Mouse (Mus musculus): ENCODE data around the gene S100a11.
A peak's percentile ranks its signal among the peaks of the same experiment; 100 is the strongest.
"Not testable (repeated sequence)": the region's sequence is repeated elsewhere in the genome, so short reads cannot be mapped to it uniquely, and the experiment has no call there.

Gene S100a11

DNA sequence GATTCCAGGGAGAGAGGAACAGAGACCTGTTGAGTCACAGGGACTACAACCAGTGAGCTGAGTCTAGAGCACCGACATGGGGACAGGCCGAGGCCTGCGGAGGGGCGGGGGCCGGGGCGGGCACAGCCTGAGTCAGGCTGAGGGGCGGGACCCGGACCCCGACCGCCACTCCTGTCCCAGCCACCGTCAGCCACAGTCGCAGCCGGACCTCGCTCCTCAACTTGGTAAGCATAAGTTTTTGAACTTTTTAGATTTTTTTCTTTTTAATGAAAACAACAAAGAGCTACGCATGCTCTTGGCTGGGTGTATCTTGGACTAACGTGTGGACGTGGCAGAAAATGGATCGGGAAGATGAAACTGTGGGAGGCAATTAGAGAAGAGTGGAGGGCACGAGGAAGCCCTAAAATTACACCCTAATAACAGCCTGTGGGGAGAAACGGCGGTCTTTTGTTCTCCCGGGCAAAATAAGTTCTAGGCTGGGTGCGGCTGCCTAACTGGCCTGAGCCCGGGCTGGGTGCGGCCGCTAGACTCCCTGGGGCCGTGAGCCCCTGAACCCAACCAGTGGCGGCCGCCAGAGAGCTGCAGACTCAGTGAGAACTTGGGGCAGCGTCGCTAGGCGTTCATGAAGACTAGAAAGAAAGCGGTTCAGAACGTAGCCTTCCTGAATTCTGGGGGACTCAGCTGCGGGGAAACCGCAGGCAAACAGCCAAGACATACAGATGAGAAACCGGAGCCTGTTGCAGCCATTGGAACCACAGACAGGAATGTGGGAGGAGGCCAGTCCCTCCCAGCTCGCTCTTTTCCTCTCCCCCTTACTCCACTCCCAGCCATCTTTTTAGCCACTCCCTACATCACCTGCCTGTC is at the start of gene S100a11:
Gene S100a11 (plus strand): TSS at position 159 of the 864 bp plus-strand sequence.
- DNase-seq (ENCODE audit: low read depth, low spot score): no peak

DNA sequence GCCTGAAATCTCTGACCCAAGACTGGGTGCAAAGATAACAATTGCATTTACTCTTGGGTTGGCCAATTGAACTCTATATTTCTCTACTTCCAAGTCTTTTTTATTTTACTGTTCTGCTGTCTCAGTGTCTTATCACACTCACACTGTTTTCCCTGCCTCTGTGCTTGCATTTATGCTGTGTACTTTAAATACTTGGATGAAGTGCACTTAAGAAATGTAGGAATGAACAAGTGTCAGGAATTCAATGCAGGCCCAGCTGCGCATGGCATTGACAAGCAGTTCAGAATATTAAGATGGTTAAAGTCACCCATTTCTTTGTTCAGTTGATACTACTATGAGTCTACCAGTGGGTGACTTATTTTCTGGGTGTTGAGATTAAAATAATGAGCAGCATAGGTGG is 40.2 kb upstream of the S100a11 start:
- no peak for DNase-seq (ENCODE audit: low read depth, low spot score)

DNA sequence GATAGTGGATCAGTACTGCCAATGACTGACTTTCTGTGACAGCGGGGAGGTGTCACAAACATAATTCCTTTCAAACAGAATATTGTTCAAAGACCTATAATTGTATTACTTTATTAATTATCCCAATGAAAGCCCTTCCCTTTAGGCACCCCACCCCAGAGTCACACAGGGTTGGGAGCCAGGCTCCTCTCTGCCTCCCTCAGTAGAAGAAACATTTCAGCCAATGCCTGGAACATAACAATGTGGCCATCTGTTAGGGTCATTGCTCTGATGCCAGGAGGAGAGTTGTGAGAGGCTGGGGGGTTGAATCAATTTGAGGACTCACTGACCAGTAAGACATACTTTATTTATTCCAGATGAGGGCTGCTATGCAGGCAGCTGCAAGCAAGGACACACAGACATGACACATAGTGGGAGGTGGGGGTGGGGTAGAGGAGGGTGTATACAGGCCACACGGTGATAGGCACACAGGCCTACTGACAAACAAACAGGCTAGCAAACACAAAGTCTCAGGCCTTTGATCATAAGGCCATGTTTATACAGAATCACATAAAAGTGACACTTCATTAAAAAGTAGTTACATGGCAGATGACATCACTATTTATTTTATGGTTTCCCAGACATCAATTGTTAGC is 38.2 kb upstream of the S100a11 start:
- DNase-seq (ENCODE audit: low read depth, low spot score): no peak

DNA sequence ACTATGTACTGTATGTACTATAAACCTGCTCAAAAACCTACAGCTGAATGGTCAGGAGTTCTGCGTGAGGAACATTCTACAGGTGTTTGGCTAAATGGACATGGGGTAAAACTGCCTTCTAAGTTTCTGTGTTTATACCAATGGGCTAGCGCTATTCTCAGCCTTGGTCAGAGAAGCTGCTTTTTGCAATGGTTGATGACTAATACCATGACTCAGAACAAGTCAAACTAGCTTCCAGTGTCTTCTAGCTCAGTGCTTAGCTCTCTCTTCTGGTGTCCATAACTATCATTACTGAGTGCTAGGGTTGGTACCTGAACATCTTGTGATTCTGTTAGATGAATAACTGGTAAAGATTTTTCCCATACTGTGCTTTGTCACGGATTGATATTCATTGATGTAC is 34.7 kb upstream of the S100a11 start:
- no peak for DNase-seq (ENCODE audit: low read depth, low spot score)

DNA sequence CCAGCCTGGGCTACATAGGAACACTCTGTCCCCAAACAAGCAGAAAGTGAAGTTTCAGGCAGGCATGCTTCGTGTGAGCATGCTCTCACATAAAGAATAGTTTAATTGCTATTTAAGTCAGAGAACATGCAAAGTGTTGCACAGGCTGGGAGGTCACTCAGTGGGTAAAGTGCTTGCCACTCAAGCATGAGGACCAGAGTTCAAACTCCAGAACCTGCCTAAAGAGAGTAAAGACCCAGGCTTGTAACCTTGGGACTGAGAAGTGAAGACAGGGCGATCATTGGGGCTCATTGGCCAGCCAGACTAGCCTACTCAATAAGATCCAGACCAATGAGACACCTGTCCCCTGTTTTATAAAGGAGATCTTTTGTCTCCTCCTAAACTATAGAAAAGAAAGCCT is 31.7 kb upstream of the S100a11 start:
- no peak for DNase-seq (ENCODE audit: low read depth, low spot score)

DNA sequence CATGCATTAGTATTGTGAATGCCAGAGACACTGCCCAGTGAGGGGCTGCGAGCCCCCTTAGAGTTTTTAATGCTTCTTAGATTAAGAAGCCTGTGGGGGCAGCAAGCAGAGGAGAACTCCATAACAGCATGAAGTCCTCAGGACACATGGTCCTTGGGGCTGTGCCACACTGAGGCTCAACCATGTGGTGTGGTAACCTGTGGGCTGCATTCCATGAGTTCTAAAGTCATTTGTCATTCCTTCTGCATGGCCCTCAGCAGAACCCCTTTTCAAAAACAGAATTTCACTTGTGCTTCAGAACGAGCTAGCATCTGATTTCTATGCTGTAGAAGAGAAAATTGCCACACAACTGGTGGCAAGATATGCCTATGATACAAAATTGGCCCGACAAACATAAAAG is 28.1 kb upstream of the S100a11 start:
- no peak for DNase-seq (ENCODE audit: low read depth, low spot score)

DNA sequence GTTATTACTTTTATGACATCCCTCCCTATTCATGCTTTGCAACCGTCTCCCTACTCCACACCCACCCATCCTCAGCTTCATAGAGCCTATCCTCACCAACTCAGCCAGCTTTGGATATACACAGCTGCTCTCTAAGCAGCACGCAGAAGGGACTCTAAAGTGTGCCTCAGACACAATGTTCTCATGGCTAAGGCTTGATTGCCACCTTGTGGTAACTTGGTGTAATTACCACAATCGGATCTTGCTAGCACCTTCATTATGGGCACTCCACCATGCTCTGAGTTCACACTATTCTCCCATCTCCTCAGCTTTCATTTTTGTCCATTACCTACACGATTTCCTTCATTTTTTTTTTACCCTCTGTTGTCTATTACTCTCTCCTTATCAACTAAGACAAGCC is 26.3 kb upstream of the S100a11 start:
- DNase-seq (ENCODE audit: low read depth, low spot score): peak; percentile 63

DNA sequence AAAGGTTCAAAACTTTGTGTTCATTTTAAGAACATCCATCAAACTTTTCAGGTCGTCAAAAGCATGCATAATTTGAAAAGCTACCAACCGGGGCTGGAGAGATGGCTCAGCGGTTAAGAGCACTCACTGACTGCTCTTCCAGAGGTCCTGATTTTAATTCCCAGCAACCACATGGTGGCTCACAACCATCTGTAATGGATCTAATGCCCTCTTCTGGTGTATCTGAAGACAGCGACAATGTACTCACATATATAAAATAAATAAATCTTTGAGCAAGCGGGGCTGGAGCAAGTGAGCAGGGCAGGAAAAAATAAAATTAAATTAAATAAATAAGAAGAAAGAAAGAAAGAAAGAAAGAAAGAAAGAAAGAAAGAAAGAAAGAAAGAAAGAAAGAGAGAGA is 25.5 kb upstream of the S100a11 start:
- DNase-seq (ENCODE audit: low read depth, low spot score): not testable (repeated sequence)

DNA sequence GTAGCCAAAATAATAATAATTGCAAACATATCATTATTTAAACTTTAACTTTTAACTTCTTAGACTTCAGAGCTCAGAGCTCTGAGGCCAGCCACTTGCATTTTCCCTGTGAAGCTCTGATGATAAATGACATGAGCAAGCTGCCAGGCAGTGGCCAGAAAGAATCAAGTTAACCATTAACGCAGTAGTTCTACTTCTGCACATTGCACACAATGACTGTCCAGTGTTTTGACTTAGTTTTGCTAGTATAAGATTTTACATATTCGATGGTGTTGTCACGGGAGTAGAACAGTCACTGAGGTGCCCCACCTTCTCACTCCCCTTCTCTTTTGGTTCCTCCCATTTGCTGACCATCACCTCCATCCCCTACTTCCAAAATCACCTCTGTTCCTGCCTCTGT is 23.2 kb upstream of the S100a11 start:
- no peak for DNase-seq (ENCODE audit: low read depth, low spot score)

DNA sequence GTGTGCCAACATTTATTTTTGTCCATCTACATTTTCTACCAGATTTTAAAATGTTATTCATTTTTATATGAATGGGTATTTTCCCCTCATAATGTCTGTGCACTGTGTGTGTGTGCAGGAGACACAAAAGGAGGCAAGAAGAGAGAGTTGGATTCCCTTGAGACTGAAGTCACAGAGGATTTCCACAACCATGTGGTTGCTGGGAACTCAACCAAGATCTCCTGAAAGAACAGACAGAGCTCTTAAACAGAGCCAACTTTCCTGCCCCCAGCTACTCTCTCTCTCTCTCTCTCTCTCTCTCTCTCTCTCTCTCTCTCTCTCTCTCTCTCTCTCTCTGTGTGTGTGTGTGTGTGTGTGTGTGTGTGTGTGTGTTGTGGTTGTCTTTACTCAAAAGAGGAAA is 21.2 kb upstream of the S100a11 start:
- DNase-seq (ENCODE audit: low read depth, low spot score): no peak

DNA sequence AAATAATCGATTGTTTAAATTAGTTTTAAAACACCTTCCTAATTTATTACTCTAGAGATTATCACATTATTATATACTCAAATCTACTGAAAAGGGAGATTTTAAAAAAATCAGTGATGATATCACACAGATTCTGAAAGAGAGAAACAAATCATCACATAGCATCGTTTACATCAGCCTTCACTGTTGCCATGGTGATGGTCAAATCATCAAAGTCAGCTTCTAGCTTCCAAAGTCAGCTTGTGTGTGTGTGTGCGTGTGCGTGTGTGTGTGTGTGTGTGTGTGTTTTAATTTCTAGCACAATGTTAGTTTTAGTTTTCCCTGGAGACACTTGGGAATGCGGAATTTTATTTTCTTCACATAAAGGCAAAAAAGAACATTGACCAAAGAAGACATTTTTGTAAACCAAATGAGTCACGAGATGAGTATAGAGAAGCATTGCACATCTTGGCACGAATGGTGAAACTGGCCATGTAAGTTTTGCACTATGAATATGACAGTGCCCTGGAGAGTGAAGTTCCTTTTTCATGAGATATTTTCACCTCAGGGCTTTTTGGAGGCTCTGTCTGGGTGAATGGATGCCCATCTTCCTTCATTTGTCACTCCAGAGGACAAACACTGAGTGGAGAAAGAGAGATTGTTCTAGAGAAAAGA is 15.6 kb upstream of the S100a11 start:
- DNase-seq (ENCODE audit: low read depth, low spot score): no peak

DNA sequence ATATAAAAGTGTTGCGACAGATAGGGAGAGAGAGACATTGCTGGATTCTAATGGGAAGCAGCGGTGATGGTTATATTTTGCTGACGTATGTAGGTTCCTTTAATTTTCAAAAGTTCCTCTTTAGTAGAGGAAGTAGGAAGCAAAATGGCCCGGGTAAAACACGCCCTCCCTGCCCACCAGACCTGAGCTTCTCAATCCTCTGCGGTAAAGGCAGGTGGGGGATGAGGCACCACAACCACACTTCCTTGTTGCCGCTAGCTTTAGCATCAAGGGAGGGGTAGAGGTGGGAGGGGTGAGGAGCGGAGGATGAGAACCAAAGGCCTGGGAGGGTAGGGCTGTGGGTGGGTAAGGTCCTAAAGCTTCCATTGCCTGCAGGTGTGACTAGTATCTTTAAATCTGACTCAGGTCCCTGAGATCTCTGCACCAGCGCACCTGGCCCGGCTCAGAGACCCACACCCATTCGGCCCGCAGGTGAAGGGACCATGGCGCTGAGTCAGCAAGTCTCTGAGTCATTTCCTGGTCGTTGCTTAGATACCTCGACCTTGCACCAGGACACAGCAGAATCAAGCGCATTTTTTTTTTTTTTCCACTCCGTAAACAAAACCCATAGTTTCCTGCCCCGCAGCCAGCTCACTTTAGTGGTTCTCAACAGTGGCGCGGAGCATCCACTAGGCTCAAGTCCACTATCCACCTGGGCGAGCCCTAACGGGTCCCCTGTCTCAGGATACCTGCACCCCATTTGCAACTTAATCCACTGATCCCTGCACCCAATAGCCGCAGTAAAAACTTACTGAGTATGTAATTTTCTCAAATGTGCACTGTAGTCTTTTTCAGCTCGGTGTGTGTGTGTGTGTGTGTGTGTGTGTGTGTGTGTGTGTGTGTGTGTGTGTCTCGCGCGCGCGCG is 14.1 kb upstream of the S100a11 start:
- no peak for DNase-seq (ENCODE audit: low read depth, low spot score)

DNA sequence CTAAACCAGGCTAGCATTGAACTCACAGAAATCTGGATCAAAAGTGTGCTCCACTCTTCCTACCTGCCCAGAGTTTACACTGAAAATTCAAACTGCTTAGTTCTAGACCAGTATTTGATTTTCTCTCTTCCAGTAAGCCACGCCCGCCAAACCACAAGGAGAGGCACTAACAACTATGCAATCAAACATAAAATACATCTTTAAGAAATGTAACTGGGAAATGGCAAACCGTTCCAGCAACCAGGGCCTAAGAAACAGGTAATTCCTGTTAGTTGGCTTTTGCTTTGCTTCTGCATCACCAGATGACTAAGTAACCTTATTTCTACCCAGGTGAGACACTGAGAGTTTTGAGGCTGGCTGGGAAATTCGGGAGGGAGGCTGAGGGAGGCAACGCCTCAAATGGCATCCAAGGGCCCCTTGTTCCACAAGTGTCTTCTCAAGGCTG is 13.4 kb upstream of the S100a11 start:
- no peak for DNase-seq (ENCODE audit: low read depth, low spot score)

DNA sequence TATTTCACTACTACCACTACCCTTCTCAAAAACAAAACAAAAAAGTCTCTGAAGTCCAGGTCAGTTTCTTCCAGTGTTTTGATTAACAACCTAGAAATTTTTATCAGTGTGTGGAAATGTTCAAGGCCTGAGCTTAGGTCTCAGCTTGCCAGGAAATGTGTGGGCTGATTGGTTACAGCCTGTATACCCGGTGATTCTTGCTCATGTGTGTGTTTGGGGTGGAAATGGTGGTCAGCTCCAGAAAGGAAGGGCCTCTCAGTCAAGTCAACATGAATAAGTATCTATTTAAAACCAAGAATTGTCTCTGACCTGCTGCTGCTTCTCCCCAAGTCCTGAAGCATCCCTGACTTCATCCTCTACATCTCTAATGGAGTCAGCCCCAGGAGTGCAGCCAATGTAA is 11.0 kb upstream of the S100a11 start:
- DNase-seq (ENCODE audit: low read depth, low spot score): no peak

DNA sequence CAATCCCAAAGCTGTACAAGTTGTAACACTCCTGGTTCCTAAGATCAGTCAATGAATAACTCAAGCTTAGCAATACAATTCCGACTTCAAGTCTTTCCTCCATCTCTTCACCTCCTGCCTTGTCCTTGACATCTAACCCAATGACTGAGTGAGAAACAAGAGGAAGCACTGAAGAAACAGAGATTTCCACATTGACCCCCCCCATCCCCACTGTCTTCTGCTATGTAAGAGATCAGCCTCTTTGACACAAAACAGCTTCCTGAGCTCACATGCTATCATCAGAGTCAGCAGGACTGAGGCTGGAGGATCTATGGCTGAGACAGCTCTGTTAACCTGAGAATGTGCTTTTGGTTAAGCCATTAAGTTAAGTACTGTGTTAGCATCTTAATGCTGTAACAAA is 9.3 kb upstream of the S100a11 start:
- no peak for DNase-seq (ENCODE audit: low read depth, low spot score)

DNA sequence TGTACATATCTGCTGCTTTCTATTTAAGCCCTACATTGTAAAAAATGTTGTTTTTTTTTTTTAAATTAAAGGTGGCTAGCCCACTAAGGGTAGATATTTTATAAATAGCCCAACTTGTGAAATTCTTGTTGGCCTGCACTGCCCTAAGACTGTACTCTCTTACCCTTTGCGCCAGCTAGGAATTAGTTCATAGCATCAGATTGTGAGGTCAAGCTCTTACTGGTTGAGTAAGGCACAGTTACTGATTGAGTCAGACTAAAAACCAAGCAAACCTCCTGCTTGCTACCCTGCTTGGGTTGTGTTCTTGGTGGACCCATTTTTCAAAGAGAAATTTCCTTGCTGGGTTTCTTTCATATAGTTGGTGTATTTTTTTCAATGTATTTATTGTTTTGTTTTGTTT is 8.5 kb upstream of the S100a11 start:
- no peak for DNase-seq (ENCODE audit: low read depth, low spot score)

DNA sequence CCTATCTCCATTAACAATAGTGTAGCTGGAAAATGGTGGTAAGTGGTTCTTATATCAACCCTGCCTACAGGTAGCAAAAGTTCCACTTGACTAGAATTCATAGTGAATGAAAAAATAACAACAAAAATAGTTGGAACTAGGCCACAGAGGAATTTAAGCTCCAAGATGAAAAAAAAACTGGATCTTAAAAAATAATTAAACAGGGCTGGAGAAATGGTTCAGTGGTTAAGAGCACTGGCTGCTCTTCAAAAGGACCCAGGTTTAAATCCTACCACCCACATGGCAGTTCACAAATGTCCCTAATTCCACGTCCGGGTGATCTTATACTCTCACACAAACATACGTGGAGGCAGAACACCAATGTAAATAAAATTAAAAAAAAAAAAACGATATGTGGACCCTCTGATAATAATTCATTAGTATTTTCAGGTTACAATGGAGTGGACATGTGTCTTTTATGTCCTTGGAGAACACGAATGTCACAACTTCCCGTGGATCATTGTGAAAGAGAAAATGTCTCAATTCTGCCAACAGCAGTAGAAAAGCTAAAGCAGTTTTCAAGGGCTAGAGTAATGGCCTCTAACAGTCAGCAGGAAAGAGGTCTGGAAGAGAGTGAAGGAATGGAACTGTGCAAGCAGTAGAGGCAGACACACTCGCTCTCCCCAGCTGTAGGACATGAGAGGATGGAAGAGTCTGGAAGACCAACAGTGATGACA is 7.7 kb upstream of the S100a11 start:
- DNase-seq (ENCODE audit: low read depth, low spot score): no peak

DNA sequence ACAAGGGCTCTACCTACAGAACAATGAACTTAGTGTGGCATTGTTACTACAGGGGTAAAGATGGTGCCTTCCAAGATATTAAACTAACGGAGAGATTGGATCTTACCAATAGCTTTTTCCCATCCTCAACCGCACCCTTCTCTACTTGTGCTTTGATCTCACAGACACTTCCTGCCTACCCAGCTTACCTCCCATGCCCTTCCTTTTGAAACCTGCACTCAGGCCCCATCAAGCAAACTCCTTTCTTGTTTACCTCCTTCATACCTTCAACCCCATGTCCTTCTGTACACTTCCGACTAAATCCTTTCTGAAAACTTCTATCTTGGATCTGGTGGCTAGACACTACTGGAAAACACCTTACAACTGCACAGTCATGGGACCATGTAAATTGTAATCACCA is 5.7 kb upstream of the S100a11 start:
- no peak for DNase-seq (ENCODE audit: low read depth, low spot score)

DNA sequence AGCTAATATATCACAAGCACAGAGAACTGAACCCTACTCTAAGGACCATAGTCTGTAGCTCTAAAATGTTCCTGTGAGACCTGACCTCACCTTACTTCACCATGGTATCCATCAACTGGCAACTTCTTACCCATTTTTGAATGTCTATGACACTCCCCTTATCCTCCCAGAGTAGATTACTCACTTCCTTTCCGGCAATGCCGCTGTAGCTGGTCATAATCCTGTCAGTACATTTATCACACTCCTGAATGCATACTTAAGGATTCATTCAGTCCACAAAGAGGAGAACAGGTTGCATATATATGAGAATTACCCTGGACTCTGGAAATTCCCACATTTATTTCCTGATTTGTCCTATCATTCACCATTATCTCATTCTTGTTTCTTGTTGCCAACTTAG is 2.9 kb upstream of the S100a11 start:
- DNase-seq (ENCODE audit: low read depth, low spot score): no peak

DNA sequence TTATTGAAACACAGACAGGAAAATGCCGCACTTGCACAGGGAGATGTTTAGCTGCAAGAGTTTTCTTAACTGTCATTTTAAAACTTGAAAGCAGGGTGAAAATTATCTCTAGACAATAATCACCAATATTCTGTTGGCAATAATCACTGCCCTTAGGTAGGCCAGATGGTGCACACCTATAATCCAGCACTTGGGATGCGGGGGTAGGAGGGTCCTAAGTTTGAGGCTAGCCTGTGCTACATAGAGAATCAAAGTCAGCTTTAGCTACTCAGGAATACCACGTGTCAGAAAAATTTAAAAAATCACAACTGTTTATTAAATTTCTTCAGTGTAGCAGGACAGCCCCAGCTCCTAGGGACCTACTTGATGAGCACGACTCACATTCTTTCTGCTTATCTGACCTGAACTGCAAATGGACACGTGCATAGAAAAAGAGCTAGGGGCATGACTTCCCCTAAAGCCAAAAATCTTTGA is 395 bp upstream of the S100a11 start:
- DNase-seq (ENCODE audit: low read depth, low spot score): no peak

Measured in A20 (cell line).